Mouse (Mus musculus) midbrain, embryonic 12.5 days (tissue): ENCODE measurements around the gene App. TPM values are rescaled to one million over a fixed set of nuclear protein-coding genes. Genes with fewer than 3 reads are reported as not detected.

ENCODE experiments used
- ATAC-seq: fragments of 200-750 bp; cut with Nextera tagmentation; 2 replicates; pipeline ENCODE4 v1.8.0; 2017; ENCODE audit warnings: low read depth, moderate TSS enrichment, moderate library complexity; ENCODE audit not compliant: low FRiP score
- H3K27ac ChIP-seq: fragments of 300-500 bp; sonication (generic); replicated peaks from 2 replicates; pipeline ENCODE4 v1.5.1; 2016; ENCODE audit warnings: mild to moderate bottlenecking
- H3K27me3 ChIP-seq: fragments of 300-500 bp; sonication (generic); 2 replicates; pipeline ENCODE4 v1.6.1; 2016; ENCODE audit warnings: mild to moderate bottlenecking
- H3K36me3 ChIP-seq: fragments of 300-500 bp; sonication (generic); 2 replicates; pipeline ENCODE4 v1.6.1; 2016
- H3K4me1 ChIP-seq: fragments of 300-500 bp; sonication (generic); 2 replicates; pipeline ENCODE4 v1.6.1; 2016
- H3K4me2 ChIP-seq: fragments of 300-500 bp; sonication (generic); replicated peaks from 2 replicates; pipeline ENCODE4 v1.6.1; 2016; ENCODE audit warnings: mild to moderate bottlenecking, moderate library complexity
- H3K4me3 ChIP-seq: fragments of 300-500 bp; sonication (generic); 2 replicates; pipeline ENCODE4 v1.5.1; 2016; ENCODE audit warnings: mild to moderate bottlenecking
- H3K9ac ChIP-seq: fragments of 300-500 bp; sonication (generic); replicated peaks from 2 replicates; pipeline ENCODE4 v1.6.1; 2016; ENCODE audit warnings: mild to moderate bottlenecking, moderate library complexity
- H3K9me3 ChIP-seq: fragments of 300-500 bp; sonication (generic); 2 replicates; pipeline ENCODE4 v1.6.1; 2016; ENCODE audit warnings: mild to moderate bottlenecking
- WGBS: fragments of 180-500 bp; shearing (Covaris S2); methylation state at CpG from one replicate; pipeline ENCODE4 v1.1.7; 2016; 5-methylcytosine and 5-hydroxymethylcytosine counted together
- polyA plus RNA-seq: library from polyadenylated mRNA; unstranded; fragments of >200 nt; fragmentation: Nextera tagmentation; extraction: Ambion mirVana; gene quantifications from 2 replicates; pipeline ENCODE4 v1.2.1, GENCODE M21; 2016

The App gene
- polyA plus RNA-seq, 1 experiment from 2014 or later, result 218 TPM

DNA sequence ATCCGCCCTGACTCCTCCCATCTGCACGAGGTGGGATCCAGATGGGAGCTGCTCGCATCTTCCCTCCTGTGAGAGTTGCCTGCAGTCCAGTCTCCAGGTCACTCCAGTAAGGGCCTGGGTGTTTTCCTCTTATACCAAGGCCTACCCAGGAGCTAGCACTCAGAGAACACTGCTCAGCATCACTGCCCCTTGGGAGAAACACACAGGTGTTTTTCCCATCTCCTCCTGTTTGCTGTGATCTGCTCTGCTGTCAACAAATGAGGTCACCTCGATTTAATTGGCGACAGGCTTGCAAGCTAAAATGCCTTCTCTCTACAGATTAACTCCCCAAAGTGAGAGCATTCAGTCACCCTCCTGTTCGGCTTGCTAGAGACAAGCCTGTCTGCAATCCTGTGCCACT, 216.3 kb downstream of the App start:
- no peak for ATAC-seq
- 63% methylated on average over 6 of the region's 6 CpGs for WGBS
- H3K27ac ChIP-seq, result no peak overlapping the region

DNA sequence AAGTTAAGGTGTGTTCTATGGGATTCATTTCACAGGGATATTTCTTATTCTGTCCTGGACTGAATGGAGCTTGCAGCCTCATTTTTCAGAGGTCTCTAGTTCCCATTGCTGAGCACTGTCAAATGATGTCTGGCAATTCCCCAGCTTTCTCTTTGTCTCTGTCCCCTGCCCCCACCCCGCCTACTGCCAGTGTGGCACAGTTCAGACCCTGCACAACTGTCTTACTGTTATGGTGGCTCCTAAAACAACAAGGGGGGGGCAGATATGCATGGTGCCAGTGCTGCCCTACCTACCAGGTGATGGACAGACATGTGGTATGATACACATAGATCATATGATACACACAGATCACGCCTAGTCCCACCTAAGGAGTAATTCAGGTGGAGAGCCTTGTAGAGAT, 216.9 kb downstream of the App start:
- no peaks in the 10 kb centered on the region for H3K9me3 ChIP-seq
- WGBS, result 91% methylated on average over 2 of the region's 2 CpGs
- peaks cover 38% of the 10 kb centered on the region for H3K36me3 ChIP-seq
- H3K9ac ChIP-seq, result no peak overlapping the region
- H3K4me2 ChIP-seq, result no peak overlapping the region
- peaks cover 12% of the 10 kb centered on the region for H3K4me1 ChIP-seq
- peak; percentile 28; the same call in 1 of the 2 replicates for ATAC-seq
- peak overlapping the region; percentile 35; the same call in 1 of the 2 replicates for H3K27ac ChIP-seq
- no peaks in the 10 kb centered on the region for H3K27me3 ChIP-seq
- H3K4me3 ChIP-seq, result no peak overlapping the region

More for the DNA sequence above, 216.3 kb downstream of the App start:
- no peaks in the 10 kb centered on the region for H3K27me3 ChIP-seq
- H3K36me3 ChIP-seq, result peaks cover 41% of the 10 kb centered on the region
- no peaks in the 10 kb centered on the region for H3K9me3 ChIP-seq
- H3K4me1 ChIP-seq, result peaks cover 12% of the 10 kb centered on the region
- no peak overlapping the region for H3K4me3 ChIP-seq
- H3K9ac ChIP-seq, result no peak overlapping the region
- no peak overlapping the region for H3K4me2 ChIP-seq

DNA sequence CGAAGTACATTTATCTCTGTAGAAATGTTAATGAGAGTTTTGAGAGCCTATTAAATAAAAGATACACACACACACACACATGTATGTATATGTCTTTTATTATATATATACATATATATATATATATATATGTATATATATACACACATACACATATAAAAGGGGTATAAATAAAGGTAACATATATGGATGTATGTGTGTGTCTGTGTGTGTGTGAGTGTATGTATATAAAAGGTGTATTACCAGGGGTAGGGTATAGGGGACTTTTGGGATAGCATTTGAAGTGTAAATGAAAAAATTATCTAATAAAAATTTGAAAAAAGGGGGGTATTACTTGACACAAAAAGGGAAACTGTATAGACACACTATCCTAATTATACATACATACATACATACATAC, 217.7 kb downstream of the App start:
- Histone ChIP-seq H3K9me3 (no peaks in the 10 kb centered on the region), H3K4me2 (no peak overlapping the region), H3K4me1 (peaks cover 12% of the 10 kb centered on the region), H3K9ac (no peak overlapping the region), H3K27me3 (no peaks in the 10 kb centered on the region), H3K27ac (no peak overlapping the region), H3K4me3 (no peak overlapping the region), H3K36me3 (peaks cover 29% of the 10 kb centered on the region)
- peak; percentile 31 for ATAC-seq
- 82% methylated on average over 1 of the region's 1 CpGs for WGBS

DNA sequence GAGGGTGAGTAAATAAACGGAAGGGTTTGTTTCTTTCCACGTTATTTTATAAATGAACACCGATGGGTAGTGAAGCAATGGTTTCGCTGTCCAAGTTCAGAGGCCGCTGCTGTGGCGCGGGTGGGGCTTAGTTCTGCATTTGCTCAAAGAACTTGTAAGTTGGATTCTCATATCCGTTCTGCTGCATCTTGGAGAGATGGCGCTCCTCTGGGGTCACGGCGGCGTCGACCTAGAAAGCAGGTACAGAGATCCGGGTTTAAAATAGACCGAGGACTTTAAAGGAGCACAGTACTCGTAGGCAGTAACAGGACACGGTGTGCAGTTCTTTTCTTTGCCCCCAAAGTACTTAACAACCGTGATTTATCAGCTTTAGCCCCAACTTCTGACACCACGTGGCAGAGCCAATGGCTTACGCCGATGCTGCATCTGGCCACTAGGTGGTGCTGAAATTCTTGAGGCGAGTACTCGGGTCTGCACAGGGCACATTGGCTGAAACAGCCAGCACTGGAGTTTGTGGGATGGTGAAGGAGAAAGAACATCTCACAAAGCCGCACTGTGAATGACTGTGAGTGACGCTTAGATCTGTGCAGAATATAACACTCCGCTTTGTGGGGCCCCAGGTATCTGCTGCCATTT, 218.2 kb downstream of the App start:
- no peaks in the 10 kb centered on the region for H3K27me3 ChIP-seq
- no peaks in the 10 kb centered on the region for H3K9me3 ChIP-seq
- H3K27ac ChIP-seq, result no peak overlapping the region
- ATAC-seq, result peak; percentile 85
- no peak overlapping the region for H3K4me3 ChIP-seq
- peaks cover 12% of the 10 kb centered on the region for H3K4me1 ChIP-seq
- H3K4me2 ChIP-seq, result 0 out of 2 replicates have a peak overlapping the region, but pooled peaks have one; percentile 10
- WGBS, result 30% methylated on average over 26 of the region's 26 CpGs
- H3K36me3 ChIP-seq, result peaks cover 24% of the 10 kb centered on the region
- H3K9ac ChIP-seq, result no peak overlapping the region

DNA sequence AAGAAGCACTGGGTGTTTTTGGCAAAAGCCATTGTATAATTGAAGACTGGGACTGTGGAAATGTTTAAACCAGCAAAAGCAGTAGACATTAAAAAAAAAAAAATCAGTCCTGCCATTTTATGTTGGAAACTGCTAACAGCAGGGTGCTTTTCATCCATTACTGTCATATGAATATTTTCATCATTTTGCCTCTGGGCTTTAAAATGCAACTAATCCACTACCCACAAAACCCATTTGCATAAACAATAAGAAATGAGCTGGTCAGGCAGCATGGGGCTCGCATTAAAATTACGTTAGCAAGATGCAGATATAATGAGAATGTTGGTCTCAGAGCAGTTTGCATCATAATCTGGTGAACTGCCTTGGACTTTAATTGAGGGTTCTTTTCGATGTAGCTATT, 242.5 kb downstream of the App start:
- ATAC-seq, result no peak
- Histone ChIP-seq H3K4me3 (no peak overlapping the region), H3K4me1 (no peaks in the 10 kb centered on the region), H3K9me3 (no peaks in the 10 kb centered on the region), H3K36me3 (no peaks in the 10 kb centered on the region), H3K4me2 (no peak overlapping the region), H3K9ac (no peak overlapping the region), H3K27ac (no peak overlapping the region), H3K27me3 (no peaks in the 10 kb centered on the region)
- 61% methylated on average over 3 of the region's 3 CpGs for WGBS

DNA sequence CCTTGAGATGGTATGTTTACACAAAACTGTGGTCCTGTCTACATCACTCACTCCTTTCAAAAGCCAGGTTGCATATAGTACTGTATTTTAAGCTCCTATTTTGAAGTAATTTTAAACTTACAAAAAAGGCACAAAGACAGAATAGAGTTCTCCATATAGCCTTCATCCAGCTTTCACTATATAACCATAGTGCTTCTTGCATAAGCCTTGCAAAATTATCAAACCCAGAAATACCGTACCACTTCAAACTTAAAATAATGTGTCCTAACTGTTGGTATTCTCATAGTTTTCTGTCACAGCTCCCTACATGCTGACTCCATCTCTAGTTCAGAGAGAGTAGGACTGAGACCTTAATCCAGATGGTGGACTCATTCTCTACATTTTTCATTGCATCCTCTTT, 245.7 kb downstream of the App start:
- no peaks in the 10 kb centered on the region for H3K9me3 ChIP-seq
- H3K4me1 ChIP-seq, result no peaks in the 10 kb centered on the region
- 95% methylated on average over 1 of the region's 1 CpGs for WGBS
- no peak overlapping the region for H3K9ac ChIP-seq
- ATAC-seq, result no peak
- H3K27ac ChIP-seq, result no peak overlapping the region
- no peaks in the 10 kb centered on the region for H3K27me3 ChIP-seq
- H3K4me3 ChIP-seq, result no peak overlapping the region
- no peaks in the 10 kb centered on the region for H3K36me3 ChIP-seq
- no peak overlapping the region for H3K4me2 ChIP-seq

DNA sequence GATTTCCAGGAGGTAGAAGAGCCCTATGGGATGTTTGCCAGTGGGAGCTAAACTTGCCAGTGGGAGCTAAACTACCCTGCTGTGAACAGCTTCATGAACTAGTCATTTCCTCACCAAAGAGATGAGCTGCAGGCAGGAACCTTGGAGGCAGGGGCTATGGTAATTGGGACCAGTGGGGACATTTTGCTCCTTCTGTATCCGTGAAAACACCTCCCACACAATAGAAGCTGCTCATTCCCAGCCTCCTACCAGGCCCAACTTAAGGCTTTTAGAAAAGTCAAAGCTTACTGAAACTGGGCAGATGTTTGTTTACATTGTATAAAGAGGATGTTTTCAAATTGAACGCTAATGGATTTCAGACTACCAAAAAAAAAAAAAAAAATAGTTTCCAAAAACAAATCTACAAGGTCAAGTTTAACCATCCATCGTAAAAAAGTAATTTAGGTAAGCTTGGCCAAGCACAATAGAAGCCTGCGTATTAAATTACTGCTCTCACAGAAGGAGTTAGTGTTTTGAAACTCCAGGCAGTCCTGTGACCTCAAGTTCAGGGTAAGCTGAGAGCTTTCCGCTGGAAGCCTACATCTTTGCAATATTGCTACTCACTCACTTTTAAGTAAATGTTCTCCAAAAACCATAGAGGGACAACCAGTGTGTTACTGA, 253.8 kb downstream of the App start:
- H3K27ac ChIP-seq, result no peak overlapping the region
- H3K27me3 ChIP-seq, result no peaks in the 10 kb centered on the region
- no peaks in the 10 kb centered on the region for H3K9me3 ChIP-seq
- H3K36me3 ChIP-seq, result no peaks in the 10 kb centered on the region
- H3K9ac ChIP-seq, result no peak overlapping the region
- no peak overlapping the region for H3K4me3 ChIP-seq
- ATAC-seq, result no peak
- 50% methylated on average over 5 of the region's 5 CpGs for WGBS
- peaks cover 4% of the 10 kb centered on the region; the same call in 1 of the 2 replicates for H3K4me1 ChIP-seq
- no peak overlapping the region for H3K4me2 ChIP-seq

DNA sequence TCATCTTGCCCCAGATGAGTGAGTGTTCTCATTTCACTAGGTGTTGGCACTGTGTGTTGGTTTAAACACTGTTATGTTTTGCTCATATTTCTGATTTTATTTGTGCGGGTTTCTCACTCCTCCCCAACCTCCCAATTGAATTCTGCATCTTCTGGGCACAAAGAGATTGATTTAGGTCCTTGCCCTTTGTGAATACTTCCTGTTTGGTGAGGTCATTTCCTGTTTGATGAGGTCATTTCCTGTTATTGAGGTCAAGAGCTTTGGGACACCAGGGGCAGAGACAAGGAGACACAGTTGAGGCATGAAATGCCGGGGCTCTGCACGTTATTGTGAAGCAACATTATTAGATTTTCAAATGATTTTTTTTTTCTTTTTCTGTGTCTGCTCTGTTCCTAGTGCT, 254.5 kb downstream of the App start:
- H3K27me3 ChIP-seq, result no peaks in the 10 kb centered on the region
- H3K4me3 ChIP-seq, result no peak overlapping the region
- H3K9ac ChIP-seq, result no peak overlapping the region
- H3K27ac ChIP-seq, result no peak overlapping the region
- H3K9me3 ChIP-seq, result no peaks in the 10 kb centered on the region
- H3K4me1 ChIP-seq, result peaks cover 4% of the 10 kb centered on the region; the same call in 1 of the 2 replicates
- H3K4me2 ChIP-seq, result no peak overlapping the region
- no peaks in the 10 kb centered on the region for H3K36me3 ChIP-seq
- WGBS, result 77% methylated on average over 3 of the region's 3 CpGs
- no peak for ATAC-seq

DNA sequence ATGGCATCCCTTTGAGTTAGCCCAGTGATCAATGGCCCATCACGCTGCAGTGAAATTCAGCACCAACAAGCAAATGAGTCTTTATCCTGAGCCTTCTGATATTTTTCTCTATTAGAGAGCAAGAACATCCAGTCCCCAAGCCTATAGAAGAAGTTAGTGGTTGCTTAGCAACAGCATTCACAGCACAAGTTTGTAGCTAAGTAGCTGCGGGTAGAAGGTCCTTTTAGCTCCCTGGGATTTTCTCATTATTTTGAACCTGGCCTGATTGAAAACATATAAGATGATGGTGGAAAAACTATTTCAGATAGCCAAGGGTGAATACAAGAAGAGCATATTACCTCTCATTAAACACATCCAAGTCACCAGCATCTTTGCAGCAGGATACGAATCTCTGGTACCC, 256.8 kb downstream of the App start:
- ATAC-seq, result no peak
- H3K27ac ChIP-seq, result no peak overlapping the region
- H3K4me1 ChIP-seq, result peaks cover 4% of the 10 kb centered on the region; the same call in 1 of the 2 replicates
- 42% methylated on average over 3 of the region's 3 CpGs for WGBS
- H3K4me2 ChIP-seq, result no peak overlapping the region
- H3K36me3 ChIP-seq, result no peaks in the 10 kb centered on the region
- no peak overlapping the region for H3K4me3 ChIP-seq
- H3K9ac ChIP-seq, result no peak overlapping the region
- no peaks in the 10 kb centered on the region for H3K9me3 ChIP-seq
- no peaks in the 10 kb centered on the region for H3K27me3 ChIP-seq

DNA sequence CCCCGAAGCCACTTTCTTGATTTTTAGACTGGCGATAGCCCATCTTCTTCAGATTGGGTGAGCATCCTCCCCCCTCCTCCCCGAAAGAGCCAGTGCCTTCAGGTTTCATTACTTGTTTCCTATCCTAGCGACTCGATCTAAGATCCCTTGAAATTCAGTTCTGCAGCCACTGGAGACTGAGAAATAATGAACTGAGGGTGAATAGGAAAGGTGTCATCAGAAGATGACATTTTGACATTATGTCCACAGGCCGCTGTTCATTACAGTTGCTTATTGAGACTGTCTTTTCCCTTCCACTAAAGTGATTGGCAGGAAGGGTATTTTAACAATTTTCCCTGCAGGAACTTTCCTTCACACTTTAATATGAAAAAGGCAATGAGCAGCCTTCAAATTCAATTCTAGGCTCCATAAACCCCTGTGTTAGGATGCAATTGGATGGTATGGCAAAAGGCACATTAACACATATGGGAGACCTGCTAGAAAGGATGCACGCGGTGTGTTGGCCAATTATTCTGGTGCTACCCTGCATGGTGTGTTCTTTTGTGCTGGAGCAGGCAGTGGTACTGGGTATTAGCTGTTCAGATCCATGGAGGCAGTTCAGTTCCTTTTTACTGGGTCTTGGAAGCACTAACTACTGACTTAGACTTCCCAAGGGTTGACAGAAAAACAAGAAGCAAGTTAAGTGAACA, 261.9 kb downstream of the App start:
- Histone ChIP-seq H3K9ac (no peak overlapping the region), H3K9me3 (no peaks in the 10 kb centered on the region), H3K4me3 (no peak overlapping the region), H3K4me1 (peaks cover 2% of the 10 kb centered on the region; the same call in 1 of the 2 replicates), H3K36me3 (no peaks in the 10 kb centered on the region), H3K4me2 (no peak overlapping the region), H3K27me3 (no peaks in the 10 kb centered on the region), H3K27ac (no peak overlapping the region)
- WGBS, result 92% methylated on average over 8 of the region's 8 CpGs
- ATAC-seq, result no peak

DNA sequence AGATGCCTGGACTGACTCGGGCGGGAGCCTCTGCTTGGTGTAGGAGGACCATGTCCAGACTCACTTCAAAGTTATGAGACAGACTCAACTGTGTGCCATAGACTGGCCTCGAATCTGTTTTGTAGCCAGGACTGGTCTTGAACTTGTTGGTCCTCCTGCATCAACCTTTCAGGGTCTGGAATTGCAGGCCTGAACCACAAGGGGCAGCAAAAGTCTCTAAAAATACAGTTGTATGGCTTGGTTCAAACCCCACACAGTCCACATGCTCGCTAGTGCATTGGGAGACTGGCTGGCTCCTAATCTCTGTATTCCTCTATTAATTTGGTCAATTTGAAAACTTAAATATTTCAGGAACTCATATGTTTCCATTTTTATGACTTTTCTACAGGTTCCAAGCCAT, 270.6 kb downstream of the App start:
- H3K4me2 ChIP-seq, result no peak overlapping the region
- WGBS, result 93% methylated on average over 4 of the region's 4 CpGs
- no peaks in the 10 kb centered on the region for H3K4me1 ChIP-seq
- H3K27me3 ChIP-seq, result no peaks in the 10 kb centered on the region
- H3K27ac ChIP-seq, result no peak overlapping the region
- no peaks in the 10 kb centered on the region for H3K9me3 ChIP-seq
- H3K4me3 ChIP-seq, result no peak overlapping the region
- no peak overlapping the region for H3K9ac ChIP-seq
- H3K36me3 ChIP-seq, result no peaks in the 10 kb centered on the region
- no peak for ATAC-seq
